Mouse (Mus musculus) frontal cortex, postnatal 10 days (tissue): ENCODE results near the gene Xrcc3.

Experiments
- DNase-seq, 2 experiments: peaks; one replicate each; pipeline ENCODE4 v3.0.0; 2022; ENCODE audit warnings: low spot score in 2 of 2, mixed read lengths in 1 of 2

The Xrcc3 gene

DNA sequence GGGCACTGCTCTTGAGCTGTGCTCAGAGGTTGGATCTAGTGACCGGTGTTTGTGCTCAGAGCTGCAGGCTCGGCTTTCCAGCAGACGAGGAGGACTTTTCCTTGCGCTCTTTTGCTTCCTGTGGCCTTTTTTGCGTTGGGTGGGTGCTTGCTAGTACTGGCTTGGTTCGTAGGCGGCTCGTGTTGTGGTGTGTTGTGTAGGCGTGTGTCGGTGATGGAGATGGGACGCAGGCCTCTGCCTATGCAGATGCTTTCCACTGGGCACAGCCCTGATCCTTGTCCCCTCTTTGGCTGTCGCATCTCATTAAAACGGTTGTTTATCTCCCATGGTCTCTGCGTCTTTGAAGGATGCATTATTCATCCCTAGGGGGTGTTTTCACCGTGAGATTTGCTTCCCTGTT, 38.8 kb downstream of the Xrcc3 start:
- DNase-seq, result no peak

DNA sequence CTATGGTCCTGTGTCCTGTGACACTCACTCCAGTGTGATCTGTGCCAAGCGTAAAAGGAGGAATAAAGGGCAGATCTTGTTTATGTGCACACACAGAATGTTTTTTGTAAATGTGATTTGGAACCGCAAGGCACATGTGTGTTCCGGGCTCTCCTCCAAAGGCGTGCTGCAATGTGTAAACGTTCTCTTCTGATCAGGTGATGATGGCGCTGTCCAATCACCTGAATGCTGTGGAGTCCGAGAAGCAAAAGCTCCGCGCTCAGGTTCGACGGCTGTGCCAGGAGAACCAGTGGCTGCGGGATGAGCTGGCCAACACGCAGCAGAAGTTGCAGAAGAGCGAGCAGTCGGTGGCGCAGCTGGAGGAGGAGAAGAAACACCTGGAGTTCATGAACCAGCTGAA, 39.5 kb downstream of the Xrcc3 start:
- no peak for DNase-seq

DNA sequence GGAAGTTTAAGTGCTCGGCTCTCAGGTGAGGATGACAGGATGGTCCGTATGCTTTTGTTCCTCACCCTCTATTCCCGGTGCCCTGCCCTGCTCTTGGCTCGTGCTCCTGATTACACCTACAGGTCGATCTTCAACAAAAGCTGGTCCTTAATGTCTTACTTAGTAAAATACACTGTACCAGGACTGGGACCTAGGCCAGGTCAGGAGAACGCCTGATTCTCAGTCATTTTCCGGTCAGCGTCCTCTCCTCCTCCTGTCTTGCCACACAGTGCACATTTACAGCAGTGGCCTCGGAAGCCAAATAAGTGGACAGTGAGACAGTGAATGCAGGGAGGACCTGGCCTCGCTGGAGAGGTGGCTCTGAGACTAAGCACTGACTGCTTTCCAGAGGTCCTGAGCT, 43.0 kb downstream of the Xrcc3 start:
- no peak for DNase-seq

DNA sequence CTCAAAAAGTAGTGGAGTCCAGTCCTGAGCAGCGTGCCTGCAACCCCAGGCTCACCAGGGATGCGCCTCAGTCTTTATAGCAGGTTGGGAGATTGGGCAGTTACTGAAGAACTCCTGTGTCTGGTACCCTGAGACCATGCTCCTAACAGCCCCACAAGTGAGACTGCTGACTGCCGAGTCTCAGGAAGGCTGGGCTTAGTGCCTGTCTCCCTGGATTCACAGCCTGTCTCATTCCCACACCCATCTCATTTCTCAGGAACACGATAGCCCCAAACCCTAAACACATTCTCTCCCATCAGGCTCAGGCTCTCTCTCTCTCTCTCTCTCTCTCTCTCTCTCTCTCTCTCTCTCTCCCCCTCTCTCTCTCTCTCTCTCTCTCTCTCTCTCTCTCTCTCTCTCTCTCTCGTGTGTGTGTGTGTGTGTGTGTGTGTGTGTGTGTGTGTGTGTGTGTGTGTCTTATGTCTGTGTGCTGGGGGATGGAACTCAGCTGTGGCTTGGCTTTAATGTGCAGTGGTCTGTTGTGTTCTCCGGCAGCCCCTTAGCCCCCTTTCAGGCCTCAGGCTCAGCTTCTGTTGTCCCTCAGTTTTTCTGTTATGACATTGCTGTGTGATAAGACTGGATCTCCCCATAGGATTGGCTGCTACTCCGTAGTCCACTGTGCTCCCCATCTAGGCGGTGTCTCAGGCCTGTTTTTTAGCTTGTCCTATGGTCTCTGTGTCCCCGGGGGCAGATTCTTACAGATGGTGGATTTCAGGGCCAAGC, 43.7 kb downstream of the Xrcc3 start:
- no peak for DNase-seq

DNA sequence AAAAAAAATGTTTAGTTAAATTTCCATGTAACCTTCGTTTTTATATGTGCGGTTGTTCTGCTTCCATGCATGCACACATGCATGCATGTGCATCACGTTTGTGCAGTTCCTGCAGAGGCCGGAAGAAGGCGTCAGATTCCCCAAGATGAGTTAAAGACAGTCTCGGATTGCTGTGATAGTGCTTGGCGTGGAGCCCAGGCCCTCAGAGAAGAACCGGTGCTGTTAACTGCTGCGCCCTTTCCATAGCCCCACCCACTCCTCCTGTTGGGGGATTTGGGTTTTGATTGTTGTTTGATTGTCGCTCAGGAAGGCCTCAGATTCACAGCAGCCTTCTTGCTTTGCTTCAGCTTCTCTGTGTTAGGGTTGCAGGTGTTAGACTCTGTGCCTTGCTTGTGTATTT, 44.4 kb downstream of the Xrcc3 start:
- DNase-seq, result peak in 1 of 2 experiments; percentile 40

DNA sequence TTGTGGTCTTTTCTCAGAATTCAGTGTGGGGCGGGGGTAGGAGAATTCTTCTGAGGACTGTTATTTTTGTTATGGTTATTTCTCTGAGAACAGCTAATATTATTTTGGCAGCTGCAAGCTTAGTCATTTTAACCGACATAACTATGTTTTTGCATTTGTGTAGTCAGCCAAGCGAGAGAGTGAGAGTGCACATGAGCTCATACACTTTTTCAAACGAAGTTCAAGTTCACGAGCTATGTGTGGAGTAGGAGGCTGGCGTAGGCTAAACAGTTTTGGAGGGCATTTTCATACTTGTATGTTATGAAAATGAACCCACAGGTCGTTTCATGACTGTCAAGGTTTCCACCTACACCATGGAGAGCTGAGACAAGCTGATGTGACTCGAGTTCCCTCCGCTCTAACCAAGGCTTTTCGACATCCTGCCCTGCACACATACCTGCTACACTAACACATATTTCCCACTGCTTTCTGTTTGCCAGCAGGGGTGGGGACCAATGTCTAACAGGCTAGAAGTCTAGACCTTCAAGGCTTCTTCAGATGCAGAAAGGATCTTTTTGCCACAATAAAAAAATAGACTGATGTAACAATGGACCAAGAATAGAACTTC, 45.2 kb downstream of the Xrcc3 start:
- DNase-seq, result no peak

DNA sequence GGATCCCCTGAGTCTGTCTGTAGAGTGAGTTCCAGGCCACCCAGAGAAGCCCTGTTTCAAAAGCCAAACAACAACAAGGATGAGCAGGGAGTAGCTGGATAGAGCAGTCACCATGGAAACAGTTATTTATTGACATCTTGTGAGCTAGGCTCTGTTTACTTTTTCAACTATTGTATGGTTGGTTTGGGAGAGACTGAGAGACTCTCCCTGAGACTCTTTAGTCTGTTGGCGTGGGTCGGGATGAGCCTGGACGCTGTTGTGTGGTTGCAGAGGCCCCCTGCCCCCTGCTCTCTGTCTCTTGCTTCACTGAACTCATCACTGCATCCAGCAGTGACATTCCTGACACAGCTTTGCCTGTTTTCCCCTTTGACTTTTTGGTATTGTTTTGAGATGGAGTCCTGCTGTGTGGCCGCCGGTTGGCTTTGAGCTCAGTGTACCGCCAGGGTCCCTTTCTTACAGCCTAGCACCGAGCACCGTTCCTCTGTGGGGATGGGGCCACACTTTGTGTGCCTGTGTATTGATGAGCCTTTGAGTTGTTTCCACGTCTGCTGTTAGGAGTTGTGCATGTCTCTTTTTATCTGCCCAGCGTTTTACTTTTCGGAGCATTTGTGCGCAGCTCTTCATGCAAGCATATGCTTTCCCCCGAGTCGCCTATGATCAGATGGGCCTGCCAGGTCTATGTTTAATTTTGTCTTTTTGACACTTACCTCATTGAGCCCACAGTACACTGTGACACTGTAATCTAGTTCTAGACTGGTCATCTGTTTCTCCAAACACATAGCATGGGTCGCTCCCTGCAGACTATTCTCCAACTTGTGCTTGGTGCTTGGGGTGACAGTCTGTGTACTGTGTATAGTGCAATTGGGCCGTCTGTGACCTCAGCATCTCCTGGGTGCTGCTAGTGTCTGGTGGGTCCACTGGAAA, 47.1 kb downstream of the Xrcc3 start:
- DNase-seq, result no peak

DNA sequence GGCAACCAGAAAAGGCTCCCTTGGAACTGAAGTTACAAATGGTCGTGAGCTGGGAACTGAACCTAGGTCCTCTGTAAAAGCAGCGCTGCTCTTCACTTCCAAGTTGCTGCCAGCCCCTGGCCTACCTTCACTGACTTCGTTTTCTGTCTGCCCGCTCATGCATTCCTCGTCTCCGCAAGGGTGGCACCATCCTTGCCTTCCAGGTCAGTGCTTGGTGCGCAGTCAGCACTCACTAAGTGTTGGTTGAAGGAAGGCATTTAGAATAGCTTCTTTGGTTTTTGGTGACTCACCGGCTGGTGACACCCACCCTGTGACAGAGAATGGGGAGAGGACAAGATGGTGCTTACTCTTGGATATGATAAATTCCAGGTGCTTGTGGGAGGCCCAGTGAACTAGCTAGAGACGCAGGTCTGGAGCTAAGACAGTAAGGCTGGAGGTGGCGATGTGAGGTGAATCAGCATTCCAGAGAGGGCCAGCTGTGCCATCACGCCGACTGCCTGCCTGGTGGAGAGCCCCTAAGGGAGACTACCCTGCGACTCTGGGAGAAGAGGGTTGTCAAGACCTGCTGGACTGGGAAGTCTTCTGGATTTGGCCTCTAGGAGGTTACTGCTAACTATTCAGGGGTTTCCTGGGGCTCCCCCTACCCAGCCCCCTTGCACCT, 50.9 kb downstream of the Xrcc3 start:
- DNase-seq, result no peak

DNA sequence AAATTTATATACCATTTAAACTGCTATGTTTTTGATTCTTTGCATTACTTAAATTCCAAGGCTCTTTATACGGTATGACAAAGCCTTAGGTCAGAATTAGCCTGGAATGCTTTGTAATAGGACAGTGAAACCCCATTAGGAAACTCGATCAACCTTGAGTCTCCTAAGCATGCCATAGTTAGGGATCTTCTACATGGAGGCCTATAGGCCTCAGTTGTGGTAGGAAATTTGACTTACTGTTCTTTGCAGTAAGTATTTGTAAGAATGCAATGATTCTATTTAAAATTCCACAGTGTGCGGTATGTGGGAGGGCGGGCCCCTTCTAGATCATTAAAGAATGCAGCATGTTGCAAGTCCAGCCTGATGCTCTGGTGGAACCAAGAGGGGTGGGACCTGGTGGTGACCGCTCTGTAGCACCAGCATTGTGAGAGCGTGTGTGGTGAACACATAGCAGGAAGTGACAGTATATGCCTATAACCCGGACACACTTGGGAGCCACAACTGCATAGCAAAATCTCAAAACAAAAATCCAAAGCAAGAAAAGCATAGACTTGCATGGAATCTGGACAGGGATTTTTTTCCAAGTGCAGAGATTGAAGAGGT, 53.3 kb downstream of the Xrcc3 start:
- no peak for DNase-seq

DNA sequence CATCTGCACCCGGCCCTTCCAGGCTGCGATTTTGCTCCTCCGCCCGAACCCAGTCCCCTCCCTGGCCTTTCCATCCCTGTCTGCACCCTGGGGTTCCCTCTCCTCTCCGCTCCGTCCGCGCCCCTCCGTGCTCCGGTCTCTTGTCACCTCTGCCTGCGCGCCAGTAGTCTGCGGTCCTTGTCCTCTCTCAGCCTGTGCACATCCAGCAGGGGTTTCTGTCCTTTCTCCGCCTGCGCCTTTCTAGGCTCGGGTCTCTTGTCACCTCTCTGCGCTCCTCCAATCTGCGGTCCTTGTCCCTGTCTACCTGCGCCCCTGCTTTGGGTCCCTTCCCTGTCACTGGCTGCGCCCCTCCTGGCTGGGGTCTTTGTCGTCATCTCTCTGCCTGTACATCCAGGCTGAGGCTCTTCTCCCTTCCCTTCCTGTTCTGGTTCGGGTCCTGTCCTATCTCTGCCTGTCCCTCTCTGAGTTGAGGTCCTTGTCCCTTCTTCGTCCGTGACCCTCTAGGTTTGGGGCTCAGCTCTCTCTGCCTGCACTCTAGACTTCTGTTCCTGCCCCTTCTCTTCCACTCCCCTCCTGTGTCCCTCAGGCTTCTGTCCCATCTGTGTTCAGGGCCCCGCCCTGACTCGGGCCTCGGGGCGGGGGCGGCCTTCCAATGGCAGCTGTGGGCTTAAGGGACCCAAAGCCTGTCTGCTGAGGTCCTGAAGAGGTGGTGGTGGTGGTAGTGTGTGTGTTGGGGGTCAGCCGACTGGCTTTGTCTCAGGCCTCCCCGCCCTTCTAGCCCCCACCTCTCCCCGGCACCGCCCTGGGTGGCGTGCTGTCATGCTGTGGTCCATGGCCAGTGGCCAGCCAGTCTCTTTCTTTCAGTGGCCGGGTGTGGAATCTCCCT, 54.3 kb downstream of the Xrcc3 start:
- DNase-seq, result peak; percentile 44 to 46

DNA sequence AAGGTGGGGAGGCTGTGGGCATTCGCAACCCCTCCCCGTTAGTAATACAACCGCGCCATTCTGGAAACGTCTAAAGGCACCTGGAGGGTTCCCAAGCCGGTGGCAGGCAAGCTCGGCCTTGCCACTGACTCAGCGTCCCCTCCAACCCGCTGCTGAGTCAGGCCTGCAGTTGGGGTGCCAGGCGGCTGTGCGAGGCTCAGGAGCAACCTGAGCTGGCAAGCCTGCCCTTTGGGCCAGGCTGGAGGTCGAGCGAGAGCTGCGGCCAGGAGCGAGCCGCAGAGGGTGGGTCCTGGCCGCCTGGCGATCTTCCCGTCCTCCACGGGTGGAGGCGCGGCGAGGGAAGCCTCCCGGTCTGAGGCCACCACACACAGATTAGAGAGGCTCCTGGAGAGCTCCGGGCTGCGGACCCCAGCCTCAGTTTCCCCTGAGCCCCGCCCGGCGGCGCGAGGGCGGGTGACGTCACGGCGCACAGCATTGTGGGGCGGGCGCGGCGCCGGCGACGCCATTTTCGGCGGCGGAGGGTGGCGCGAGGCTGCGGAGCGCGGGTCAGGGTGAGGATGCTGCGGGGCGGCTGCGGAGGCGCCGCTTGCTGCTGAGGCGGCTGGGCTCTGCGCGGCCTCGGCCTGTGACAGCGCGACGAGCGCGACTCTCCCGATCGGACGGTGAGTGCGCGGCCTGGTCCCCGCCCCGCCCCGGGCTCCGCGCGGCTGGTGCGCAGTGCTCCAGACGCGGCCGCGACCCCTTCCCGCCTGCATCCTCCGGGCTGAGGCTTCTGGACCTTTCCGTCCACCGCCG, 55.1 kb downstream of the Xrcc3 start, which contains the start of gene Klc1:
Gene Klc1, plus strand, starts transcription at position 469 of the 795 bp plus-strand sequence.
- peak; percentile 66 to 83 for DNase-seq

DNA sequence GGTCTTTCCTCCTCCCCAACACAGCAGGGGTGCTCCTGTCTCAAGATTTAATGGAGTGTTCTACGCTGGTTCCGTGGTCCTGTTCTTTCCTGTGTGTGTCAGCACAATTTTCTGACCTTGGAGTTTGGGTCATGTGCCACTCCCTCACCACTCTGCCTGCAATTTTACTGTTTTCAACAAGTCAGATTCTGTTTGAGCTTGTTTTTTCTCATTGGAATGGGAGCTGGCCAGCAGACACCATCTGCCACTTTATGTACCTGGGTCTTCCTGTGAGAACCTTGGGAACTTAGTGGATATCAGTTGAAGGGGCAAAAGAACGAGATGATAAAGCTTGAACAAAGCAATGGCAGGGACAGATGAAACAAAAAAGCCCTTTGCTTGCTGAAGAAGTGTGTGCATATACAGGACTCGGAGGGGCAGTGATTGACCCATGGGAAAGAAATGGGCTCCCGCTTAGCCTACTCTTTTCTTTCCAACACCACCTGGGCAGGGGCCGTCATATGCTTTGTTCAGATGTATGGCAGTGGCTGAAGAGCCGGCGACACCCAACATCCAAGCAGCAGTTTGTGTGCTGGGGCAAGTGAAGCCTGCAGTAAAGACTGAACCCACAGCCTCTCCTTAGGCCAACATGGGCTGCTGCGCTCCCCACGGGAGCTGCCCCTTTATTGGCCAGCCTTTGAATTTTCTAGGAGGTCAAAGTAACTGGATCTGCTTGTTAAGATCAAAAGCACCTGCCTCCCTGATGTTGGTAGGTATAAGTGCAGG, 55.9 kb downstream of the Xrcc3 start:
- DNase-seq, result no peak

DNA sequence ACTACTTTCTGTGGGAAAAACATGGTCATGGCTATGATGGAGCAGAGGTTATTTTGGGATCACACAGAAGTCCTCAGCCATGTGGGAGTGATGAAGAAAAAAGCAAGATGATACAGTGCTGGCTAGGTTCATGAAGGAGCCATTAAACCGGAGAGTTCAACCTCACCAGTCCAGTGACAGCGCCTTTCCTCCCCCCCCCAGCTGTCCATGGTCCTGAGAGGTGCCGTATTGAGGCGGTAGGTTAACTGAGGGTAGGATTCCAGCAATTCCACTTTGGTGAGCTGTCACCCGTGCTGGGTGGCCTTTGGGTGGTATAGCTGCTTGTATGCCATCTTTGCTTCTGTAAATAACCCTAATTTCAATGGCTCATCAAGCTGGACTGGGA, 57.0 kb downstream of the Xrcc3 start:
- DNase-seq, result no peak

DNA sequence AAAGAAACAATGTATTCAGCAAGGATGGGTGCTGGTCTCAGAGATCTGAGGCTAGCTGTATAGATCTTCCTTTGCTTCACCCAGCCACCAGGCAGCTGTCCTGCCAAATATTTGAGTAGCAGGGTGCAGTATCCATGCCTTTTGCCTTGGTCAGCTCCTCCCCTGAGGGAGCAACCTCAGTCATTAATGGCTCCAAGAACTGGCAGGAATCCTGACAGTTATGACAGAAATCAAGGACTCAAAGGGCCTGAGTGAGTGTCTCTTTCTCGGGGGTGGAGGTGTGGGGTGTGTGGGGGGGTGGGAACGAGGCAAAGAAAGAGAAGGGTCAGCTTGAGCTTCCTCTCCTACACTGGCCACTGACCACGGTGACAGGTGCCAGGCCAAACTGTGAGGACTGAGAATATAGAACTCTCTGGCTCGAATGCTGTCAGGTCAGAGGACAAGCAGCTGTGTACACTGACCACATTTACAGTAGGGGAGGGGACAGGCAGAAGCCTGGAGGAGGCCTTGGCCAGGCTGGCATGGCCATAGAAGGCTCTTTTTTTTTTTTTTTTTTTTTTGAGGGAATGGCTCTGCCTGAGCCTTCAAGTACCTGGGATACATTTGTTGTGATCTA, 57.5 kb downstream of the Xrcc3 start:
- no peak for DNase-seq

DNA sequence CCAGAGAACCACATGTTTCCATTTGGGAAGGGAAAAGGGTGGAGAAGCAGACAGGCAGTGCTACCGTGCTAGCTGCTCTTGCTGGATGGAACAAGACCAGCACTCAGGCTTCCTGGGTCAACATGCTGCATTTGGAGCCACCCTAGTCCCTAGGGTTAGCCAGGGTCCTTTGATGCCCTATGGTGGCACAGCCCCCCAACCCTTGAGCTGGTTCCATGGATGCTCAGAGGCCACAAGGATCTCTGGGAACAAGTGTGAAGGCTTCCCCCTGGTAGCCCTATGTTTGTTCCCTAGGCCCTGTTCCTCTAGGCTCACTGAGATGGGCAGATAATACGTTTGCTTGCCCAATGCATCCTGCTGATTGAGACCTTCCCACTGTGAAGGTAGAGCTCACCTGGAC, 58.4 kb downstream of the Xrcc3 start:
- no peak for DNase-seq

DNA sequence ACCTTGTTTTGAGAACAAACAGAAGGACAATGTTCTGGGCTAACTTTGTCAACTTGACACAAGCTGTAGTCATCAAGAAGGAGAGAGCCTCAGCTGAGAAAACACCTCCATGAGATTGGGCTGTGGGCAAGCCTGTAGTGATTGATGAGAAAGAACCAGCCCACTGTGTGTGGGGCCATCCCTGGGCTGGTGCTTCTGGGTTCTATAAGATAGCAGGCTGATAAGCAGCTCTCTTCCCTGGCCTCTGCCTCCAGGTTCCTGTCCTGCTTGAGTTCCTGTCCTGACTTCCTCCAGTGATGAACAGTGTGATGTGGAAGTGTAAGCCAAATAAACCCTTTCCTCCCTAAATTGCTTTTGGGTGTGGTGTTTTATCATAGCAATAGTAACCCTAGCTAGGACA, 59.0 kb downstream of the Xrcc3 start:
- no peak for DNase-seq

DNA sequence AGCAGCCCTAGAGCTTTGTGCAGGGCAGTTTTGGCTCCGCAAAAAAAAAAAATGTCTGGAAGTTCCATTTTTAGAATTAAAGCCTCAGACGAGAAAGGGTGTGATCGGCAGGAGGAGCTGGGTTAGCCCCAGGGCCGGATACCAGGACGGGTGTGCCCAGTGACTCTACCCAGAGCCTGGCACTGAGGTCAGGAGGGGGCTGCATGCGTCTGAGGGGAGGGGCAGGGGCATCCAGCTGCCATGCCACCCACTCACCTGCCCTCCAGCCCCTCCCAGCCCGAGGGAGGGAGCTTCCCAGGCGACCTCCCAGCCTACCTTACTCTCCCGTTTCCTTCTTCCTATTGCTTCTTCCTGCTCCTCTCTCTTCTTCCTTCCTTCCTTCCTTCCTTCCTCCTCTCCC, 60.3 kb downstream of the Xrcc3 start:
- no peak for DNase-seq
